Mouse (Mus musculus): Measurements from ENCODE around the gene Sh2d6.

DNA sequence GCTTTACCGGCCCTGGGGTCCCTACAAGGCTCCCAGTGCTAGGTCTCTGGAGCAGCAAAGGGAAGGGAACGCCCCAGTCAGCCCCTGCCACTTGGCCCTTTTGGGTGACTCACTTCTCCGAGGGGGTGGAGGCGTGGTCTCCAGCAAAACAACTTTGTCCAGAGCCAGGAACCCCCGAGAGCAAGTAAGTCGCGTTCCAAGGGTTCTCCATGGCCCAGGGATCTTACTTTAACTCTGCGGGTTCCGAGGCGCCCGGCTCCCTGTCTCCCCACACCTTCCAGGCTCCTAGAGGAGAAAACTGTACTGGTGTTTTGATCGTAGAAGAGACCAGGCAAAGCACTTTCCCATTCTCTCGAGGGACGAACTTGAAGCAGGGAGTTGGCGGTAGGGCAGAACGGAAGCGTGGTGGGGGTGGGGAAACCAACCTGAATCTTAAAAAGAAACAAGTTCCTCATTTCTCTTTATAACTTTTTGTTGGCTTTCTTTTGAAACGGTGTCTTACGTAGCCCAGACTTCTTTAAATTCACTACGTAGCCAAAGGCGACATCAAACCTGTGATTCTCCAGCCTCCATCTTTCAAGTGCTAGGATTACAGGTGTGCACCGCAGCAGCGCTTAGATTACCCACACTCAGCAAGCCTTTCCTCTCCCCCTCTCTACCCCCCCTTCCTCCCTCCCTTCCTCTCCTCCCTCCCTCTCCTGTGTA lies 22.9 kb upstream of the Sh2d6 start, which contains the start of gene Capg:
- TF ChIP-seq CTCF (IDR thresholded peaks at IDR 0.05; ENCODE audit: borderline replicate concordance, control insufficient read depth, extremely low read depth, insufficient read depth, low read length, poor library complexity) = no peak
- no peak for TF ChIP-seq POLR2A (IDR thresholded peaks at IDR 0.05; ENCODE audit: control insufficient read depth, extremely low read depth, insufficient read depth, low read length, poor library complexity)

Data from thymus, adult 2 months (tissue).